Mouse (Mus musculus): Measurements from ENCODE around the gene Carmil2. TPM values are rescaled to one million over a fixed set of nuclear protein-coding genes. Genes with fewer than 3 reads are reported as not detected.

Gene Carmil2
- 0.32 TPM in 1 of 2 replicates, not detected in the other for polyA plus RNA-seq (2012; ENCODE audit: insufficient read depth, insufficient read length, missing spikeins)

GRCm38 (mm10) chr8:105685796-105686308 is at the start of gene Carmil2:
Gene Carmil2 (plus strand): TSS chr8:105686274.
- H3K4me3 ChIP-seq (ENCODE audit: insufficient read depth, low read length), result no peak within 1 kb of the TSS
- H3K4me1 ChIP-seq (ENCODE audit: control insufficient read depth, insufficient read depth, low read length), result no peaks in the 10 kb centered on the region
- TF ChIP-seq POLR2A (IDR thresholded peaks at IDR 0.05; ENCODE audit: borderline replicate concordance, low read depth, low read length), result no peak
- peak; percentile 45; the same call in 1 of the 2 replicates for TF ChIP-seq CTCF (IDR thresholded peaks at IDR 0.05; ENCODE audit: low read depth, low read length)
- no peak within 1 kb of the TSS for H3K27ac ChIP-seq (ENCODE audit: insufficient read depth, low read depth, low read length)

DNA sequence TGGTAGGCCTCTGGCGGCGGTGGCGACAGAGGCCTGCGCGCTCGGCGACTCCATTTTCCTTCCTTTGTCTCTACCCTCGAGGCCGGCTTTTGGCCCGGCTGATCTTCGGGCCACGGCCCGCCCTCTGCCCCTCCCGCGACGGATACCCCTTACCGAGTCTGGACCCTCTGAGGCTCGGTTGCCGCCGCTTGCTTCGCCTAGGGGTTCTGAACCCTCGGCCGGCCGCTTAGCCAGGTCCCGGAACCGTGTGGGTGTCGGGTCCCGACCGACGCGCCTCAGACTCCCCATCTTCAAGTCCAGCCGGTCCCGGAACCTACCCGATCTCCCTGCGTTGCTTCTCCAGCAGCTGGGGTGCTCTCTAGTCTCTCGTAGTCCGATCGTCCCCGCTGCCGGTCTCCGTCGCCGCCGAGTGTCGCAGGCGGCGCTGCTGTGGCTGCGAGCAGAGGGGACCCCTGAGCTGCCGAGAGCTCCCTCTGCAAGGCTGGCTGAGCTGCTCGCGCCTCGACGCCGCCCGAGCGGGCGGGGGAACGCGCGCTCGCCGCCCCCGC is 49.0 kb upstream of the Carmil2 start, which contains the start of gene Agrp:
TSS of gene Agrp (minus strand) at position 431 of the 548 bp plus-strand sequence.
- H3K4me1 ChIP-seq (ENCODE audit: control insufficient read depth, insufficient read depth, low read length), result peaks cover 16% of the 10 kb centered on the region
- no peak for TF ChIP-seq POLR2A (IDR thresholded peaks at IDR 0.05; ENCODE audit: borderline replicate concordance, low read depth, low read length)
- TF ChIP-seq CTCF (IDR thresholded peaks at IDR 0.05; ENCODE audit: low read depth, low read length), result no peak
- H3K27ac ChIP-seq (ENCODE audit: insufficient read depth, low read depth, low read length), result peak within 1 kb of the TSS; percentile 98
- peak within 1 kb of the TSS; percentile 99 for H3K4me3 ChIP-seq (ENCODE audit: insufficient read depth, low read length)

DNA sequence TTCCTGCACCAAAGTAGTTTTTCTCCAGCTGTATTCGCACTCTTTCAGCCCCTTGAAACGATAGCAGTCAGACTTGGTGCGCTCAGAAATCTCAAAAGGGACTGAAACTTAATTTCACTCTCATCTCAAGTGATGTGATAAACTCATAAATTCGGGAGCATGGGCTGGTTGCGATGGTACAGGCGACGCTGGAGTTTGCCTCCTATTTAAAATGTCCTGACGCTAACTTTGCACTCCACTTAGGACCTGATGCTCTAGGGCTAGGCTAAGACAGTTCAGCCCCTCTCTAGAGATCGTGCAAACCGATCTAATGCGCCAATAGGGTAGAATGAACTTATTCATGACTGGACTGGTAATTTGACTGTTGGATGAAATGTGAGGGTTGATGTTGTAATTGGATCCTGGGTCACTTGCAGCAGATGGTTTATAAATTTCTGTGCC is 48.5 kb upstream of the Carmil2 start:
- H3K4me1 ChIP-seq (ENCODE audit: control insufficient read depth, insufficient read depth, low read length), result peaks cover 19% of the 10 kb centered on the region

DNA sequence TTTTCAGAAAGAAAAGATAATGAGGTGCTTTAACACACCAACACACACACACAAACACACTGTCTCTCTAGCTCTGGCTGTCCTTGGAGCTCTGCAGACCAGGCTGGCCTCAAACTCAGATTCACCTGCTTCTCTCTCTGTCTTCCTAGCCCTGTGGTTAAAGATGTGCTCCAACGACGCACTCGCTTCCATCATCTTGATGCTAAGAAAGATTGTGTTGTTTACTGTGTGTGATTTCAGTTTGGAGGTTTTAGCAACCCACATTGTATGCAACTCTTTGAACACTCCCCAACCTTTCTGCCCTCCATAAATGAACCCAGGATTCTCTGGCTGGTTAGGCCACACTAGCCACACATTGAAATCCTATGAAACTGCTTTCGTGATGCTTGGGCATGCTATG is 47.6 kb upstream of the Carmil2 start:
- peak overlapping the region; percentile 99 for H3K4me3 ChIP-seq (ENCODE audit: insufficient read depth, low read length)
- H3K4me1 ChIP-seq (ENCODE audit: control insufficient read depth, insufficient read depth, low read length), result peaks cover 21% of the 10 kb centered on the region
- H3K27ac ChIP-seq (ENCODE audit: insufficient read depth, low read depth, low read length), result no peak overlapping the region
- TF ChIP-seq CTCF (IDR thresholded peaks at IDR 0.05; ENCODE audit: low read depth, low read length) (no peak), POLR2A (IDR thresholded peaks at IDR 0.05; ENCODE audit: borderline replicate concordance, low read depth, low read length) (no peak)

More for the DNA sequence above, 48.5 kb upstream of the Carmil2 start:
- TF ChIP-seq CTCF (IDR thresholded peaks at IDR 0.05; ENCODE audit: low read depth, low read length), result no peak
- TF ChIP-seq POLR2A (IDR thresholded peaks at IDR 0.05; ENCODE audit: borderline replicate concordance, low read depth, low read length), result no peak
- peak overlapping the region; percentile 98 for H3K27ac ChIP-seq (ENCODE audit: insufficient read depth, low read depth, low read length)
- H3K4me3 ChIP-seq (ENCODE audit: insufficient read depth, low read length), result peak overlapping the region; percentile 99

GRCm38 (mm10) chr8:105639835-105640234 is 46.2 kb upstream of the Carmil2 start:
- Histone ChIP-seq H3K4me1 (ENCODE audit: control insufficient read depth, insufficient read depth, low read length) (peaks cover 22% of the 10 kb centered on the region), H3K27ac (ENCODE audit: insufficient read depth, low read depth, low read length) (no peak overlapping the region), H3K4me3 (ENCODE audit: insufficient read depth, low read length) (no peak overlapping the region)
- TF ChIP-seq CTCF (IDR thresholded peaks at IDR 0.05; ENCODE audit: low read depth, low read length) (no peak), POLR2A (IDR thresholded peaks at IDR 0.05; ENCODE audit: borderline replicate concordance, low read depth, low read length) (no peak)

DNA sequence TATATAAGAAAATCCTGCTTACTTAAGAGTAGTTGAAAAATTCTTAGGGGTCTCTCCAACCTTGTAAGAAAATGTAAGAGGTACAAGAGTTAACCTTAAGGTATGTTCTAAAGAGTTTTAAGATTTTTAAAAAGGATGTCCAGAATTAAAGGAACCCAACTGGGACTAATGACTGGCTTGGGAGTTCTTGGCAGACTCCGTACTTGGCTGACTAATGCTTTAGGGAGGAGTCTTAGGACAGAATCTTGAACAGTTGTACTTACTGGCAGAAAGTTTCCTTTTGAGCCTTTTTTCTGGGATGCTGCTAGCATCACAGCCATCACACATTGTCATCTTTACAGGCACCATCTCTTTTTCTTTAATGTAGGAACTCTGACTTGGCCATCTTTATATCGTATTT is 45.6 kb upstream of the Carmil2 start:
- H3K4me3 ChIP-seq (ENCODE audit: insufficient read depth, low read length), result no peak overlapping the region

DNA sequence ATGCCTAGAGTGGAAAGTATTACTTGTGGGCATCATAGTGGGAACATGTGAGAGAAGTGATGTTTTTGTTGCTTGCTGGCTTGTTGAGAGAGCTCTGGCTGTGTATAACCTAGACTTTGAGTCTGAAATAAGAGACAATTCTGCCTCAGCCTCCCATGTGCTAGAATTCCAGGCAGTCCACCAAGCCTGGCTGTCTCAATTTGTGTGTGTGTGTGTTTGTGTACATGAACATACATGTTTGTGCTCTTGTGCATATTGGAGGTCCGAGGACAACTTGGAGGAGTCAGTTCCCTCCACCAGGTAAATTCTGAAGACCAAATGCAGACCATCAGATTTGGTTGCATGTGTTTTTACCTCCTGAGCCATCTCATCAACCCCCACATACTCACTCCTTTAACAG is 40.9 kb upstream of the Carmil2 start:
- peaks cover 7% of the 10 kb centered on the region for H3K4me1 ChIP-seq (ENCODE audit: control insufficient read depth, insufficient read depth, low read length)
- no peak overlapping the region for H3K27ac ChIP-seq (ENCODE audit: insufficient read depth, low read depth, low read length)
- TF ChIP-seq CTCF (IDR thresholded peaks at IDR 0.05; ENCODE audit: low read depth, low read length), result no peak
- TF ChIP-seq POLR2A (IDR thresholded peaks at IDR 0.05; ENCODE audit: borderline replicate concordance, low read depth, low read length), result no peak
- H3K4me3 ChIP-seq (ENCODE audit: insufficient read depth, low read length), result no peak overlapping the region

More for the DNA sequence above, 45.6 kb upstream of the Carmil2 start:
- no peak for TF ChIP-seq POLR2A (IDR thresholded peaks at IDR 0.05; ENCODE audit: borderline replicate concordance, low read depth, low read length)
- no peak for TF ChIP-seq CTCF (IDR thresholded peaks at IDR 0.05; ENCODE audit: low read depth, low read length)
- Histone ChIP-seq H3K27ac (ENCODE audit: insufficient read depth, low read depth, low read length) (no peak overlapping the region), H3K4me1 (ENCODE audit: control insufficient read depth, insufficient read depth, low read length) (peaks cover 22% of the 10 kb centered on the region)

GRCm38 (mm10) chr8:105648929-105649328 is 37.1 kb upstream of the Carmil2 start:
- H3K27ac ChIP-seq (ENCODE audit: insufficient read depth, low read depth, low read length), result no peak overlapping the region
- peaks cover 8% of the 10 kb centered on the region for H3K4me1 ChIP-seq (ENCODE audit: control insufficient read depth, insufficient read depth, low read length)
- no peak for TF ChIP-seq CTCF (IDR thresholded peaks at IDR 0.05; ENCODE audit: low read depth, low read length)
- no peak for TF ChIP-seq POLR2A (IDR thresholded peaks at IDR 0.05; ENCODE audit: borderline replicate concordance, low read depth, low read length)
- H3K4me3 ChIP-seq (ENCODE audit: insufficient read depth, low read length), result no peak overlapping the region

DNA sequence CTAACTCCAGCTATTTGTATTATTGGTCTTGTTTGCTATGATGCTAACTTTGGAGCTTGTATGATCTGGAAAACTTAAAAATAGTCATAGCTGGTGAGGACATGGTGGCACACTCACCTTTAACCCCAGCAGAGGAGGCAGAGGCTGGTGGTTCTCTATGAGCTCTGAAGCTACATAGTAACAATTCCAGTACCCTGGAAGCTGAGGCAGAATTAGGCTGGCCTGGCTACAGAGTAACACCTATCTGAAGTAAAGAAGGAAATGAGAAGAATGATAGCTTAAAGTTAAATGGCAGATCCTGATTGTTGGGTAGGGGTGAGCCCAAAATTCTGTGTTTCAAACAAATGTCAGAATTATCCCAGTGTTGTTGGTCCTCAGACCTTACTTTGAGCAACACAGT is 28.4 kb upstream of the Carmil2 start:
- Histone ChIP-seq H3K4me1 (ENCODE audit: control insufficient read depth, insufficient read depth, low read length) (no peaks in the 10 kb centered on the region), H3K27ac (ENCODE audit: insufficient read depth, low read depth, low read length) (no peak overlapping the region), H3K4me3 (ENCODE audit: insufficient read depth, low read length) (no peak overlapping the region)
- TF ChIP-seq POLR2A (IDR thresholded peaks at IDR 0.05; ENCODE audit: borderline replicate concordance, low read depth, low read length) (no peak), CTCF (IDR thresholded peaks at IDR 0.05; ENCODE audit: low read depth, low read length) (no peak)

DNA sequence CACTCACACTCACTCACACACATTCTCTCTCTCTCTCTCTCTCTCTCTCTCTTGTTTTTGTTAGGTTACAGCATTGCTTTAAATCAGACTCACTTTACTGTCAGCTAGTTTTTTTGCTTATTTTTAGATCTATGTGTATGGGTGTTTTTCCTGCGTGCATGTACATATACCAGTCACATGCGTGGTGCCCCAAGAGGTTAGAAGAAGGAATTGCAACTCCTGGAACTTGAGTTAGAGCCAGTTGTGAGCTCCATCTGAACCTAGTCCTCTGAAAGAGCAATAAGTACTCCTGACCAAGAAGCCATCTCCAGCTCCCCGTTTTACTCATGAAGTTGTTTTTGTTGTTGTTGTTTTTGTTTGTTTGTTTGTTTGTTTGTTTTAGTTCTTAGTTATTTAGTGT is 24.9 kb upstream of the Carmil2 start:
- no peak for TF ChIP-seq CTCF (IDR thresholded peaks at IDR 0.05; ENCODE audit: low read depth, low read length)
- no peak for TF ChIP-seq POLR2A (IDR thresholded peaks at IDR 0.05; ENCODE audit: borderline replicate concordance, low read depth, low read length)
- no peaks in the 10 kb centered on the region for H3K4me1 ChIP-seq (ENCODE audit: control insufficient read depth, insufficient read depth, low read length)
- H3K4me3 ChIP-seq (ENCODE audit: insufficient read depth, low read length), result no peak overlapping the region
- H3K27ac ChIP-seq (ENCODE audit: insufficient read depth, low read depth, low read length), result no peak overlapping the region
